Mouse (Mus musculus) left cerebral cortex, adult 2 months (tissue): ENCODE data around the gene Cyb561a3. TPM values are rescaled to one million over a fixed set of nuclear protein-coding genes. Genes with fewer than 3 reads are reported as not detected.

ENCODE experiments used
- DNase-seq, 2 experiments: peaks; one replicate each; pipeline ENCODE4 v3.0.0; 2021 to 2022; ENCODE audit warnings: low spot score in 2 of 2, mixed read lengths in 1 of 2; ENCODE audit errors: extremely low spot score in 1 of 2
- H3K27ac ChIP-seq: fragments of 200-600 bp; 2 replicates; pipeline ENCODE4 v1.8.1; 2022
- H3K4me3 ChIP-seq: fragments of 200-600 bp; 2 replicates; pipeline ENCODE4 v1.8.1; 2022
- CTCF ChIP-seq: fragments of 200-600 bp; IDR thresholded peaks from 2 replicates; pipeline ENCODE4 v1.8.1; 2022; ENCODE audit warnings: antibody characterized with exemption, mild to moderate bottlenecking, moderate library complexity
- intact Hi-C: fragments of 180-260 bp; cut with DNase I; formaldehyde crosslinking; loops from one replicate; pipeline ENCODE4 v1.15.1; 2025
- total RNA-seq, 2 experiments: library from RNA; stranded (reverse); gene quantifications; 2 replicates each; pipeline ENCODE4 v1.2.3; 2021

Gene Cyb561a3
- total RNA-seq, 2 experiments from 2014 or later, result 12.7 to 12.8 TPM

- H3K4me3 ChIP-seq, result no peak overlapping the region
- DNase-seq, result no peak
- intact Hi-C loops, result no loop called here
- no peak for TF ChIP-seq CTCF
- H3K27ac ChIP-seq, result no peak overlapping the region
These were observed 60.9 kb downstream of the Cyb561a3 start for GRCm38 (mm10) chr19:10637840-10638239.

DNA sequence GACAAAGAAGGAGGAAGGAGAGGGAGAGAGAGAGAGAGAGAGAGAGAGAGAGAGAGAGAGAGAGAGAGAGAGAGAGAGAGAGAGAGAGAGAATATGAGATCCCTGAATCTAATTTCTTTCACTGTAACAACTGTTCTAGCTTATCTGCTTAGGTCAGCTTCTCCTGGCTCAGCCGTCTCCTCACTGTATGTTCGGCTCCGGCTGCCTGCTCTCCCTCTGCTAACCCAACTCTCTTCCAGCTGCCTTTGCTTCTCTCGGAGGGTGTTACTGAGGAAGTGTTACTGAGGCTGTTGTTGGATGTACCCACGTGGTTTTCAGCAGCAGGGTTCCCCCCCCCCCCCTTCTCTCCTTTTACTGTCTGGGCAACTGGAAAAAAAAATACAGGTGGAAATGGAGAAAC is 63.1 kb downstream of the Cyb561a3 start:
- no peak for DNase-seq
- TF ChIP-seq CTCF, result no peak
- H3K4me3 ChIP-seq, result no peak overlapping the region
- intact Hi-C loops, result no loop called here
- no peak overlapping the region for H3K27ac ChIP-seq

GRCm38 (mm10) chr19:10640589-10641378 is 63.8 kb downstream of the Cyb561a3 start:
- Histone ChIP-seq H3K27ac (no peak overlapping the region), H3K4me3 (no peak overlapping the region)
- intact Hi-C loops, result no loop called here
- no peak for DNase-seq
- no peak for TF ChIP-seq CTCF

Other genes with a start within 250 kb of the Cyb561a3 start
- gene Syt7, start 188.1 kb upstream of the Cyb561a3 start, total RNA-seq, result 100 to 1,000 TPM; 326 to 329 TPM
- 10 to 100 TPM in 1 of 2 experiments, 1 to 10 TPM in 1; 6.9 to 15.8 TPM for gene Lrrc10b, start 119.7 kb upstream of the Cyb561a3 start, total RNA-seq
- 1 to 10 TPM in 1 of 2 experiments, under 1 TPM in 1; 0.61 to 1.3 TPM for gene Ppp1r32, start 94.2 kb upstream of the Cyb561a3 start, total RNA-seq
- 10 to 100 TPM; 77.4 to 82.5 TPM for gene Cpsf7, start 51.9 kb upstream of the Cyb561a3 start, total RNA-seq
- gene Sdhaf2, start 51.0 kb upstream of the Cyb561a3 start, total RNA-seq, result 10 to 100 TPM; 52.2 to 56.1 TPM
- 10 to 100 TPM; 12.3 to 12.7 TPM for gene Tmem216, start 20.9 kb upstream of the Cyb561a3 start, total RNA-seq
- gene Tmem138, start 190 bp downstream of the Cyb561a3 start, total RNA-seq, result 10 to 100 TPM; 12.2 to 13.8 TPM
- 100 to 1,000 TPM; 191 to 206 TPM for gene Ddb1, start 28.2 kb downstream of the Cyb561a3 start, total RNA-seq
- gene Tkfc, start 28.5 kb downstream of the Cyb561a3 start, total RNA-seq, result 10 to 100 TPM; 16.6 to 17.7 TPM
- gene Vwce, start 57.0 kb downstream of the Cyb561a3 start, total RNA-seq, result under 1 TPM; 0.43 to 0.65 TPM
- gene Pga5, start 100.9 kb downstream of the Cyb561a3 start, total RNA-seq, result not detected
- gene Vps37c, start 111.6 kb downstream of the Cyb561a3 start, total RNA-seq, result 10 to 100 TPM; 21.6 to 24.4 TPM
- gene Cd5, start 161.8 kb downstream of the Cyb561a3 start, total RNA-seq, result under 1 TPM; 0.16 to 0.37 TPM